Mouse (Mus musculus): ENCODE data around the gene Lipn. TPM values are rescaled to one million over a fixed set of nuclear protein-coding genes. Genes with fewer than 3 reads are reported as not detected.

Lipn gene
- total RNA-seq (2021) = not detected
- long read RNA-seq, experiment 1 = 0 reads
- long read RNA-seq, experiment 2 = 0 reads

DNA sequence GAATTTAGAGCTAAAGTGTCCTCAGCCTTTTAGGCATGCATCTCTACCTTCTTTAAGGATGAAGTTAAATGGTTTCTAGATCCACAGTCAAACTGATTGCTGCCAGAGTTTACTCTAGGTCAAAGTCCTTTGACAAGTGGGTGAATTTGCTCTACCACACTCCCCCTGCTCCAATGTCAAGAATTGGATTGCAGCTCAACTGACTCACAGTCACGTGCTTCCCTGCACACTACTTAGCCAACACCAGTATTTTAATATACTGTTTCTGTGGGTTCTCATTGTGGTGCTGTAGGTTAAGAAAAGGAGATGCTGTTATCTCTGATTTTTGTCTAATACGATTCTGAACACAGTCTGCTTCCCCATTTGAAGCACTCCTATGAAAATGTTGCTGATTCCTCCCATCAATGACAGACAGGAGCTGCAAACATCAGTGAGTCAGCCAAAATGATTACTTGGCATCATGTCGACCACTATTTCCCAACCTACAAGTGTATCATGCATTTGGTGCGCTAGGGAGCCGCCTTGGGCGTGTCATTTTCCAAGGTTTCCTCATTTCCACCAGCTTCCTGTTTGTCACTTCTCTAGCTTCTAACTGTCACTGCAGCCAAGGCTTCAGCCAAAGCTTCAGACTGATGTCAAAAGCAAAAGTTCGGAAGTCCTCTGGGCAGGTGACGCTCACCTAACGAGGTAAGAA is at the start of gene Lipn:
TSS of gene Lipn (plus strand) at position 580 of the 694 bp plus-strand sequence.
- DNase-seq = no peak

DNA sequence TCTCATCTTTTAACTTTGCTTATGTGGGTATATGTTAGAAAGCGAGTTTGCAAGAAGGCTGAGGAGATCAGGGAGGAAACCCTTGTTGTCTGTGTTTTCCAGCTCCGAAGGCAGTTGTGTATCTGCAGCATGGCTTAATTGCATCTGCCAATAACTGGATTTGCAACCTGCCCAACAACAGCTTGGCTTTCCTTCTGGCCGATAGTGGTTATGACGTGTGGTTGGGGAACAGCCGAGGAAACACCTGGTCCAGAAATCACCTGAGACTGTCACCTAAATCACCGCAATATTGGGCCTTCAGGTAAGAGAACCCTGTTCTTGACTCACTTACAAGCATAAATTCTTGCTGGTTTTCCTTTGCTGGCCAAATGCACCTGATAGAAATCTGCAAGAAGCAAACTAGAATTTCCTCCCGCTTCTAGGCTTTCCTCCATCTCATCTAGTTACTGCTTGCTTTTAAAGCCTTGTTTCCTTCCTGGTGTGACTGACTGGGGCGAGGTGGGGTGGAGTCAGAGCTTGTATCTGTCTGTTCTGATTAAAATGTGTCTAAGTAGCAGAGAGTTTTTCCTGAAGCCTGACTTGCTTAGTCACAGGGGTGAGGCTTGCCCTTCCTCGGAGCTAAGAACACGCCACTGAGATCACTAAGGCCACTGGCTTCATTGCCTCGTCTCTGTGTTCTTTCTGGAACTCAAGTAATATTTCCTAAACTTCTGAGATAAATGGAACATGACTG is 45.6 kb upstream of the Lipn start:
- no peak for DNase-seq

DNA sequence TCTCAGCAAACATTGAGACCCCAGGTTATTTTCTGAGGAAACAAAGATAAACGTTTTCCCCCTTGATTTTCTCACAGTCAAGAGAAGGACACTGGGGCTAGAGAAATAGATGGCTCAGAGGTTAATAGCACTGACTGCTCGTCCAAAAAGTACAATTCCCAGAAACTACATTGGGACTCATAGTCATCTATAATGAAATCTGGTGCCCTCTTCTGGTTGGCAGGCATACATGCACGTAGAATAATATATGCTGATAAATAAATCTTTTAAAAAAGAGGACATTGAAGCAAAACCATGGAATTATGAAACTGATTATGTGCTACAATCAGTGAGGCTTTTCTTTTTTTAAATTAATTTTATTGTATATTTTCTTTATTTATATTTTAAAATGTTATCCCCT is 44.4 kb upstream of the Lipn start:
- DNase-seq = no peak

DNA sequence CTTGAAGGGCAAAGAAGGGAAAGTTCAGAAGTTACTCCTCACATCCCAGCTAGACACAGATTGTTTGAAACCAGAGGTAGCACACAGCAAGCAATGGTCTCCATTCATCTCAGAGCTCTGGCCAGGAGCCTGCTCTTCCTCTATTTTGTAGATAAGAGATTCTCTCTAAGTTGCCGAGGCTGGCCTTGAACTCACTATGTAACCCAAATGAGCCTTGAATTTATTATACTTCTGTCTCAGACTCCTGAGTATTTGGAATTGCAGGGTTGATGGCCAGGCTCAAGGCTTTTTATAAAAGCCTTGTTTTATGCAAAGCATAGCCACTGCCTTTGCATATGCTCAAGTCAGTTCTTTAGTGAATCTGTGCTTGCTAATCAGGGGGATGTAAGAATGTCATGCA is 27.4 kb upstream of the Lipn start:
- DNase-seq = no peak

DNA sequence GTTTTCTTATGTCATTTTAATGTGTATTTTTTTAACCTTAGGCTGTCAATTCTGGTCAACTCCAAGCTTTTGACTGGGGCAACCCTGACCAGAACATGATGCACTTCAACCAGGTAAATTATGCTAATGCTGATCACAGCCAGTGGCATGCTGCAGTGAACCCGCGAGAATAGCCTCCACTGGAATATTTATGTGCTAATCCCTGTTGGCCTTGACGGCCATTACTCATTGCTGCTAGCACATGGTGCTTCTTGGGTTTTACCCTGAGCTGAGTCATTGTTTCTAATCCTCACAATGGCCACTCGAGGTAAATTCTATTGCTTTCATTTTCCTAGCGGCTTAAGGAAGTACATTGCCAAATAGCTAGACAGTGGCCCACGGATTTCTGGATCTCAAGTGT is 24.1 kb upstream of the Lipn start:
- DNase-seq = no peak

DNA sequence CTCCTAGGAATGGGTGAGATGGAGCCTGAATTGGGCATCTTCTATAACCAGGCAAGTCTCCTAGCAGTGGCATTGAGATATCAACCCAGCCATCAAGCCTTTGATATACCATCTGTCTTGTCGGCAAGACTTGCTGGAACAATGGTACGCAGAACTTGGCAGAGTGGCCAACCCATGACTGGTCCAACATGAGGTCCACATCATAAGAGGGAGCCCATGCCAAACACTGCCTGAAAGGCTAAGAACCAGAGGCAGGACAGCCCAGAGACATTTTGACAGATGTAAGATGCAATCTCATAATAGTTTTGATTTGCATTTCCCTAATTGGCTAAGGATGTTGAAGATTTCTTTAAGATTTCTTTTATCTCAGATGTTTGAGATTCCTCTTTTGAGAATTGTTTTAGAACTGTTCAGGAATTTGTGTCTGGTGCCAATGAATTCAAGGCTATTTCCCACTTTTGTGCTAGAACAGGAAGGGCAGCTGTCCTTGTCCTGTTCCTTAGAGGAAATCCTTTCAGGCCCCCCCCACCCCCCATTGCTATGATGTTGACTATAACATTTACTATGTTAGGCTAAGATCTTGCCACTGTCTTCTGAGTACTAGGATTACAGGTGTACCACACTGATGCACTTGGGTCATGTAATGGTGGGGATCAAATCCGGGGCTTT is 17.7 kb upstream of the Lipn start:
- no peak for DNase-seq

DNA sequence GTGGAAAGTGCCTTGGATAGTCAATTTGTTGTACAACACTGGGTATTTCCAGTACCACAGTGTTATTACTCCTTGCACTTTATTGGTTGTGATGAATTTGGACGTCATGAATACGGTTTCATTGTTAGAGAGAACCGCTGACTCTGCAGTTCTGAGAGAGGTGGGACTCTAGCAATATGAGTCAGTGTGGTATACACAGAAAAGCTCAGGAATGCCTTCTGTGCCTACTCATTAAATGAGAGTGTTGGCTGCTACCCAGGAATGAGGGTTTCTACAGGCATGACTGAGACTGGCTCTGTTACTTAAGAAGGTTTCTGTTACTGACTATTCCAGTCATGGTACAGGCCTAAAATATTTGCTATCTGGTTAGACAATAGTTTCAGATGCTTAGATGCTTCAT is 15.7 kb upstream of the Lipn start:
- DNase-seq = no peak

DNA sequence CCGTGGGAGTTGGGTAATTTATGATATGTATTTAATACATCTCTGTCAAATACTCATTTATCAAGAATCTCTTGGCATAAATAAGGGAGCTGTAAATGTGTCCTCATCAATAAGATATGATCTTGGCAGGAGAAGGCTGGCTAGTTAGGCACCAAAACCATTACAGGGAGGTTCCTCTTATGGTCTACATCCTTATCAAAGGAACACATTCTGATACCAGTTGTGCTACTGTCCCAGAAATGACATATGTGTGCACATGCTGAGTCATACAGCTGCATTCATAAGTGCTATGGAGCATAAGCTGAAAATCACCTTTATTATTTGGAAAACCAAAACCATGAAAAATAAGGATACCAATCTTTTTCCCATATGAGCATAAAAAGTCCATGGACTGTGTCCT is 3.6 kb upstream of the Lipn start:
- DNase-seq = no peak

DNA sequence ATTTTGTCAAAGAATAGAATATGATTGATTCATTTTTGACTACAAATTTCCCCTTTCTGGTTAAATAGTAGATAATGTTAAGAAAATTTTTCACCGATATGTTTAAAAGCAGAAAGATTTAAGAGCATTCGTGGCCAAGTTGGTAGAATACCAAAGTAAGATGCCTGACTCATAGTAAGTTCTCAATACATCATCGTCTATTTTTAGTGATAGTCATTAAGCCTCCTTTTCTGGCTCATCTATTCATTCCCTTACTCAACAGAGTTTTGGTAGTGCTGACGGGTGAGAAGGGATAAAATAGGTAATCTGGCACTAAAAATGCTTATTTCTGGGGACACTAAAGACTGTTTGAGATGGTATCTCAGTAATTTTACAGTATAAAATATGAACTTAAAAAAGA is 3.1 kb upstream of the Lipn start:
- DNase-seq = no peak

DNA sequence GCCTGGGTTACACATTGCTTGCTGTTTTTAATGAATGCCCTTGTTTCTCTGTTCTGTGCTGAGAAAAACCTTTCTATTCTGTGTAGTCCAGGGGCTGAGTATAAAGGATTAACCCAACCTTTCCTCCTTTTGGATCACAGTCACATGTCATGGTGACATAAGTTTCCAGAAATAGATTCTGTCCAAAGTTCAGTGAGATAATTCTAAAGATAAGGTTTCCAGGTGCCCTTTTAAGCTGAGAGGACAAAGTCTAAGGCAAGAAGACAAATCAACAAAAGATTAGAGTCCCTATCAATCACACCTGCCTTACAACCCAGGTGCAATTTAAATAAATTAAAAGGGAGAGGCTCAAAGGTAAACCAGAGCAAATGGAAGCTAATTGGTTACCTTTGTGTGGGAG is 7.1 kb downstream of the Lipn start:
- no peak for DNase-seq

DNA sequence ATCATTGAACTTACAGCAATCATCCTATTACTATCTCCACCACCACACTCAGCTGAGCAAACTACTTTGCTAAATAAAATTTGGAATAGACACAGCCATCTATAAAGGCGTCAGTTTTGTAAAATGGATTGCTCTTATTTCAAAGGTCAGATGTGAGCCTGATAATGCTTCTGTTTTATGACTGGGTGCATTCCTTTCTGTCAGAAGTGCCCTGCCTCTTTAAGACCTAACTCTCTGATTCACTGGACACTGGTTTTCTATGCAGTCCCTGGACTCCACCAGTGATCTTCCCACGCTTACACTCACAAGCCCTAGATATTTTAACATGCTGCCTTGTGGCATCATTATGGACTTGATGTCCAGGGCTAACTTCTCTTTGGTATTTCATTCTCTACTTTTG is 11.0 kb downstream of the Lipn start:
- DNase-seq = no peak

DNA sequence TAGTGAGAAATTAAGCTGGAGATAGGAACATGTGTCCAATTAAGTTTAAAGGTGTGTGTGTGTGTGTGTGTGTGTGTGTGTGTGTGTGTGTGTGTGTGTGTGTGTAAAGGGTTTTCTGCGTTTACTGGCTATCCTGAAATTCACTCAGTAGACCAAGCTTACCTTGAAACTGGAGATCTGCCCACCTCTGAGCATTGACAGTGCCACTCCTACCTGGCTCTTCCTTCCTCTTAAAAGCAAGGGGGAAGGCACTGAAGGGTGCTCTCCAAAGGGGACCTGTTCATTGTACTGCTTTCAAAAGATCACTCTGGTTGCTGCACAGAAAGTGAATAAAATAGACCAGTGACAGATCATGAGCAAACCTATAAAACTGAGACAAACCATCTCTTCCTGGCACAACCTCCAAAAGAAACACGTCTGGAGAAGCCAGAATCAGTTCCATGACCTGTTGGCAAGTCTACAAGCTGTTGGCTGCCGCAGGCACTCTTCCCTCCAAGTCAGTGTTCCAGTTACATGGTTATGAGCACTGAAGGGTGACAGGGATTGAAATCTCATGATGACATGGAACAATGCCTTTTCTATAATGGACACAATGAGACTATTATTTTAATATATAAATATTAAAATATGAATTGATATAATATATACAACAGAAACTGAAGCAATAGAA is 22.0 kb downstream of the Lipn start:
- DNase-seq = no peak

DNA sequence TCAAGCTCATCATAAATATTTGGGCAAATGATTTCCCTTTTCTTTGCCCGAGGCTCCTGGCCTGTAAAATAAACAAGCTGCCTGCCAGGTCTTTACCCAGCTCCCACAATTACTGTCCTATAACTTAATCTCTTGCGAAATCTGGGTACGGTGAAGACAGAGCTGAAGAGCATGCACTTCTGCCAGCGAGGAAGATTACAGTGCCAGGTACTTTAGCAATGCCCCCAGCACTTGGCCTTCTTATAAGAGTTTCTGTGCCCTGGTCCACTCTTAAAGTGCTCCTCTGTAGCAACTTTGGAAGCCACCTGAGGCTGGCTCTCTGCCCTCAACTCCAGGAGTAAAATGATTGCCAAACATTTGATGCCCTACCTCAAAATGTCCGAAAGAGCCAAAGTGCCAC is 28.2 kb downstream of the Lipn start:
- no peak for DNase-seq

DNA sequence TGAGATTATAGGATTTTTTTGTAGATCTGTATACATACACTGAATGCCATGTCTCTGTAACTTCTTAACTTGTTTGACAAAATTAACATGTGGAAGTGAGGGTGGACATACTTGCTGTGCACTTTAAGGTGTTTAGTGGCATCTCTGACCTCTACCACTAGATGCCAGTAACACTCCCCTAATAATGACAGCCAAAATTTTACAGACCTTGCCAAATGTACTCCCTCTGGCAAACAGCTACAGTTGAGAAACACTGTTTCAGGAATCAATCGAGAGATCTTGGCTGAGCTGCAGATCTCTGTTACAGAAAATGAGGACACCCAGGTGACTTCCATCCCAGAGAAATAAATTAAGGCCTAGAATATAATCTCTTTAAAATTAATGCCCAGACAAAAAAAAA is 29.1 kb downstream of the Lipn start:
- DNase-seq = no peak

DNA sequence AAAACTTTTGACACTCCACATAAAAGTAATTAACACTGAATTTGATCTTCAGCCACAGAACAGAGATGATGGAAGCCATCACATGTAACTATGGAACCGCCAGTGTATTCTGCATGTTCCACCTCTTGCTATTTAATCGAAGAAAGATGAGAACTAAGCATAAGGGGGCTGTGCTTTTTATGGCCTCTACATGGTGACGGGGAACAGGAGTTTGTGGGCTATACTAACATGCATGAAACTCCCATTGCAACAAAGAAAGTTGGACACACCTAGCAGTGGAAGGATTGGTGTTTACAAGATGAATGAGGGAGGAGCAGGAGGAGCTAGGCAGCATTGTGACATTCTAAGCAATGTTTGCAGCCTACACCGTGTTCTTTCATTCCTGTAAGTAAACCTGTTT is 33.5 kb downstream of the Lipn start, which contains the start of gene Lipm:
TSS of gene Lipm (plus strand) at position 301 of the 400 bp plus-strand sequence.
- DNase-seq = no peak

DNA sequence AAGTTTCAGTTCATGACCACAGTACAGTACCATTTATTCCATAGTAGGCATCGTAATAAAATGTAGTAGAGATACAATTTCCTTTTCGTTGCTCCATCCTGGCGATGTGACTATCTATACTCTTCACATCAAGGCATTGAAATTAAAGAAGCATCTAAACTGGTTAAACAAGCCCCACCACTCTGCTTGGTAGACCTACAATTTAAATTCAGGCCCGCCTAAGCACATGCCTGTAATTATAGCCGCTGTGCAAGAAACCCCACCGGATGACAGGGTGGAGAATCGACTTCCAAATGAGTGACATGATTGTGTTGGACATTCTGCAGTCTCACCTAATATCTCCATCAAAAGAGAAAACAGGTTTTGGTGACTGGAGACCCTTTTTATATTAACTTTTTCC is 34.7 kb downstream of the Lipn start:
- DNase-seq = no peak

DNA sequence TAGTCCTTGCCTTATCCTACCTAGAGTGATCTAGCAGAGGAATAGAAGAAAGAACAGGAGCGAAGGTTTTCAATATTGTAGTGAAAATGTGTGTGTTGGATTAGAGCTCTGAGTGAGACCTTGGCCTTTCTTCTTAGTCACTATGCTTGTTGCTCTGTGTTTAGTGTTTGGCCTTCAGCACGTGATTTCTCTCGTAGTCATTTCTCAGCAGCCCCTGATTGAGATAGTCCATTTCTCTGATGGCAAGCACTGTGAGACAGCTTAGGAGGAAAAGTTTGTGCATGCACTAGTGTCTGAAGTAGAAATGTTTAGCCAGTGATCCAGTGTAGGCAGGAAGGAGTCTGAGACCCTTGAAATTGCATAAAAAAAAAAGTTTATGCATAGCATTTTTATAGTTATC is 37.7 kb downstream of the Lipn start:
- DNase-seq = no peak

DNA sequence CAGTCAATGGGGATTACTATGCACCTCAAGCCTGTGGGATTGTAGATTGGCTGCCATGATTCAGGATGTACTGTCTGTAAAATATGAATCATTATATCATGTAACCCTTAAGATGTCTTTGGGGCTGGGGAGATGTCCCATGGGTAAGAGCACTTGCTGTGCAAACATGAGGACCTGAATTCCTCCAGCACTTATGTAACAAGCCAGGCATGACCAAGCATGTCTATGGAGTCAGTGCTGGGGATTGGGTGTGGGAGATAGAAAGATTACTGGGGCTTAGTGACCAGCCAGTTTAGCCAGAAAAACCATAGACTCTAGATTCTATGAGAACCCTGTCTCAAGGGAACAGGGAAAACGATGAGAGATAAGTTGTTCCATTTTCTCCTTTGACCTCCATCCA is 51.9 kb downstream of the Lipn start:
- DNase-seq = no peak

DNA sequence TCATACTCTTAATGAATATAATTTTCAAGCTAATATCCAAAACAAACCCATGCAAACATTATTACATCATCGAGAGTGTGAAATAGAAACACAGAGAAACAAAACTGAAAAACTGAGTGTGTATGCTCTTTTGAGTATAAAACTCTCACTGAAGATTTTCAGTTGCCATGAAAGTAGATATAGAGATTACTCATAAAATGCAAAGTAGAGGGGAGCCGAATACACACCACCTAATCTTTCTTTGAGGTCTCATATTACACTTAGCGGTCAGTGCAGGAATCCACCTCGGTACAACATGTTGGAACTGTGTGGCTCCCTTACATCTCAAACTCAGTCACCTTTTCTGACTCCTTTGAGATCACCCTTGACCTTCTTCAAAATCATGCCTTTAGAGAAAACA is 52.5 kb downstream of the Lipn start:
- no peak for DNase-seq

DNA sequence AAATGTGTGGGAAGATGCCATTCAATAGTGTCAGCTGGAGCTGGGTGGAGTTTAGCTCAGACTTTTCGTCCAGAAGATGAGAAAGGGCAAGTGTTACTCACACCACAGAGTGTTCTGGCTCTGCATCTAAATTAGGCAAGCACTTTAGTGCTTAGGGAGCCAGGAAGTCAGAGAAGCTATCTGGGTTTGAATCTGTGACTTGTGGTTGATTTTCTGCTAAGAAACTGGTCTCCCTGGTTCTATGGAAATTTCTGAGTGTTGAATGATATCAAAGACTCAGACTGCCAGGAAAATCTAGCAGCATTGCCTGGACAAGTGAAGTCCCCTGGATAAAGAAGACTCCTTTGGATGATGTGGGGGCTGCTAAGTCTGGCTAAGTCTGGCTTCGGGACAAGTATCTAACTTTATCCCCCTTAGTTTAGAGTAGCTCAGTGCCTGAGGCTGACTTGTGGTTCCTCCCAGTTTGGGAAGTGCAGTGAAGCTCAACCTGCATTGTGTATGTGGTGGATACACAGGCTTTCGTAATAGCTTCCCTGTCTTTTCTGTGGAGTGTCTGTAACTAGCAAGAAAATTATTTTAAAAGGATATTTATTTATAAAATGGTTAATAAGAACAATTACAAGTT is 53.1 kb downstream of the Lipn start:
- DNase-seq = no peak
